Mouse (Mus musculus) liver, adult 2 months (tissue): Measurements from ENCODE around the gene Mxra7. TPM values are rescaled to one million over a fixed set of nuclear protein-coding genes. Genes with fewer than 3 reads are reported as not detected.
A peak's percentile ranks its signal among the peaks of the same experiment; 100 is the strongest.

Experiments
- DNase-seq: peaks from one replicate; pipeline ENCODE4 v3.0.0-alpha.2; 2011; ENCODE audit warnings: low read depth, low spot score; ENCODE audit errors: extremely low read depth
- H3K27ac ChIP-seq: fragments of 200-500 bp; replicated peaks from 2 replicates; pipeline ENCODE4 v1.5.1; 2012; ENCODE audit warnings: low read depth, mild to moderate bottlenecking, control low read depth, inconsistent platforms, low read length; ENCODE audit not compliant: insufficient read depth
- H3K27me3 ChIP-seq: fragments of 200-500 bp; 2 replicates; pipeline ENCODE4 v1.6.1; 2012; ENCODE audit warnings: mild to moderate bottlenecking, moderate library complexity, low read length, inconsistent platforms; ENCODE audit not compliant: control insufficient read depth, insufficient read depth
- H3K36me3 ChIP-seq: fragments of 200-500 bp; 2 replicates; pipeline ENCODE4 v1.6.1; 2012; ENCODE audit warnings: low read length, inconsistent platforms; ENCODE audit not compliant: control insufficient read depth, insufficient read depth
- H3K4me1 ChIP-seq: fragments of 200-500 bp; 2 replicates; pipeline ENCODE4 v1.6.1; 2011; ENCODE audit warnings: low read length; ENCODE audit not compliant: control insufficient read depth, insufficient read depth
- H3K4me3 ChIP-seq: fragments of 200-500 bp; 2 replicates; pipeline ENCODE4 v1.5.1; 2011; ENCODE audit warnings: low read depth, mild to moderate bottlenecking, control low read depth, low read length, moderate library complexity; ENCODE audit not compliant: insufficient read depth
- H3K79me2 ChIP-seq: fragments of 200-500 bp; 2 replicates; pipeline ENCODE4 v1.6.1; 2012; ENCODE audit warnings: inconsistent platforms, mild to moderate bottlenecking, low read length, moderate library complexity; ENCODE audit not compliant: control insufficient read depth, insufficient read depth
- H3K9ac ChIP-seq: fragments of 200-500 bp; 2 replicates; pipeline ENCODE4 v1.6.1; 2012; ENCODE audit warnings: low read depth, mild to moderate bottlenecking, control low read depth, inconsistent platforms, low read length
- CTCF ChIP-seq: fragments of 200-500 bp; IDR thresholded peaks from 2 replicates; pipeline ENCODE4 v1.5.1; 2011; ENCODE audit warnings: low read depth, low read length, control low read depth
- POLR2A ChIP-seq: fragments of 200-500 bp; IDR thresholded peaks from 2 replicates; pipeline ENCODE4 v1.6.1; 2011; ENCODE audit warnings: low read length, control low read depth; ENCODE audit not compliant: insufficient read depth; ENCODE audit errors: extremely low read depth
- WGBS: fragments of 180-500 bp; shearing (Covaris S2); methylation state at CpG from one replicate; pipeline ENCODE4 v1.1.7; 2018; 5-methylcytosine and 5-hydroxymethylcytosine counted together
- polyA plus RNA-seq: library from polyadenylated mRNA; depleted of rRNA; stranded (reverse); fragments of >200 nt; gene quantifications from 2 replicates; pipeline ENCODE4 v1.2.3, GENCODE M21; 2012
- total RNA-seq: library from RNA; depleted of rRNA; stranded (reverse); fragments of >200 nt; gene quantifications from 2 replicates; pipeline ENCODE4 v1.2.3, GENCODE M21; 2014

The Mxra7 gene
- total and polyA plus RNA-seq, 2 experiments, result 1.4 to 3.4 TPM

DNA sequence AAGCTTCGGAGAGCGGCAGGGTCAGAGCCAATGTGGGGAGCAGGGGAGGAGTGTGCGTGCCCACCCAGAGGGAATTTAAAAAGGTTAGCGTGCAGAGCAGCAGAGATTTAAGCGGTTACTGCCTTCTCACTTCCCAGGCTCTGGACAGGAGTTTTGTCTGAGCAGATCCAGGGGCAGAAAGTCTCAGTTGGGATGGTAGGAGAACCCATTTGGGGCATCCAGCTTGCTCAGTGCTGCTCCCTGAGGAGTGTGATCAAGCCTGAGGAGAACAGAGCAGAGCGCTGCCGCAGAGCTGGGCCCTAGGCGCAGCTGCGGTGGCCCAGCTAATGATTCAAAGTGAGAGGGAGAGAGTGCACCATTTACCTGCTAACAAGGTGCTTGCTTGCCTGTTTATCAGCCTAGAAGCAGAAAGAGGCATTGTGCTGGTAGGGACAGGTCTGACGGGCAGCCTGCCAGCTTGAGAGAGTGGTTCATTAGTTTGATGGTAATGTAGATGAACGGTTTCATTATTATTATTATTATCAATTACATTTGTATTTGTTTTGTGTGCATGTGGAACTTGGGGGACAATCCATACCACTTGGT is 18.9 kb downstream of the Mxra7 start:
- Histone ChIP-seq H3K4me1 (no peaks in the 10 kb centered on the region), H3K36me3 (no peaks in the 10 kb centered on the region), H3K9ac (no peak overlapping the region), H3K27me3 (no peaks in the 10 kb centered on the region), H3K27ac (no peak overlapping the region), H3K4me3 (no peak overlapping the region), H3K79me2 (no peaks in the 10 kb centered on the region)
- 87% methylated on average over 11 of the region's 11 CpGs for WGBS
- no peak for DNase-seq
- no peak for TF ChIP-seq CTCF

GRCm38 (mm10) chr11:116807938-116808606 is 19.8 kb downstream of the Mxra7 start:
- H3K9ac ChIP-seq, result no peak overlapping the region
- DNase-seq, result peak; percentile 48
- TF ChIP-seq POLR2A, result no peak
- peak; percentile 91 for TF ChIP-seq CTCF
- no peaks in the 10 kb centered on the region for H3K79me2 ChIP-seq
- no peaks in the 10 kb centered on the region for H3K4me1 ChIP-seq
- H3K4me3 ChIP-seq, result no peak overlapping the region
- H3K27ac ChIP-seq, result no peak overlapping the region
- no peaks in the 10 kb centered on the region for H3K36me3 ChIP-seq
- 31% methylated on average over 7 of the region's 7 CpGs for WGBS
- H3K27me3 ChIP-seq, result no peaks in the 10 kb centered on the region

DNA sequence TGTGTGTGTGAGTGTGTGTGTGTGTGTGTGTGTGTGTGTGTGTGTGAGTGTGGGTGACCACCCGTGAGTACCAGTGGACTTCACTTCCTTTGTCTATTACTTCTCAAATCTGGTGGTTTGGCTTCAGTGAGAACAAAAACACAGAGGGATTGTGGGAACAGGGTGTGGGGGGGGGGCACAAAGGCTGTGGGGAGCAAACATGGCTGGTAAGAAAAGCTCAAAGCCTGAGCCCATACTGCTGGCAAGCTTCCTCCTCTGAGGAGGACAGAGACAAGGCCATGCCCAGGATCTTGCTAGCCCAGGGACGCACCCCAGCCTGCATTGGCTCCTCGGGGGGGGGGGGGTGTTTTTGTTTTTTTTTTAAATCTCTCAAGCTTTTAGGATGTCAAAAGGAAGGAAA is 20.3 kb downstream of the Mxra7 start:
- no peak overlapping the region for H3K27ac ChIP-seq
- H3K36me3 ChIP-seq, result no peaks in the 10 kb centered on the region
- no peak overlapping the region for H3K9ac ChIP-seq
- H3K4me3 ChIP-seq, result no peak overlapping the region
- WGBS, result 76% methylated on average over 3 of the region's 3 CpGs
- DNase-seq, result no peak
- H3K4me1 ChIP-seq, result no peaks in the 10 kb centered on the region
- H3K79me2 ChIP-seq, result no peaks in the 10 kb centered on the region
- no peak for TF ChIP-seq POLR2A
- no peak for TF ChIP-seq CTCF
- no peaks in the 10 kb centered on the region for H3K27me3 ChIP-seq

- Histone ChIP-seq H3K27ac (no peak overlapping the region), H3K9ac (no peak overlapping the region), H3K36me3 (no peaks in the 10 kb centered on the region), H3K4me1 (no peaks in the 10 kb centered on the region), H3K4me3 (no peak overlapping the region), H3K27me3 (no peaks in the 10 kb centered on the region), H3K79me2 (no peaks in the 10 kb centered on the region)
- 75% methylated on average over 7 of the region's 7 CpGs for WGBS
- TF ChIP-seq POLR2A (no peak), CTCF (no peak)
- no peak for DNase-seq
Measured at GRCm38 (mm10) chr11:116807116-116807515, 20.7 kb downstream of the Mxra7 start.

- no peaks in the 10 kb centered on the region for H3K79me2 ChIP-seq
- H3K36me3 ChIP-seq, result no peaks in the 10 kb centered on the region
- H3K27ac ChIP-seq, result no peak overlapping the region
- 71% methylated on average over 15 of the region's 15 CpGs for WGBS
- TF ChIP-seq CTCF, result no peak
- TF ChIP-seq POLR2A, result no peak
- no peak for DNase-seq
- H3K9ac ChIP-seq, result no peak overlapping the region
- H3K4me3 ChIP-seq, result no peak overlapping the region
- H3K27me3 ChIP-seq, result no peaks in the 10 kb centered on the region
- no peaks in the 10 kb centered on the region for H3K4me1 ChIP-seq
Measured at GRCm38 (mm10) chr11:116806136-116807071, 21.4 kb downstream of the Mxra7 start.
